Mouse (Mus musculus) liver, adult (tissue): ENCODE measurements around the gene Eng.

Experiments used
- GATA4 ChIP-seq: IDR thresholded peaks from 2 replicates; pipeline ENCODE4 v1.6.1; 2014; ENCODE audit warnings: mild to moderate bottlenecking, low read length; ENCODE audit not compliant: insufficient replicate concordance

Gene Eng

DNA sequence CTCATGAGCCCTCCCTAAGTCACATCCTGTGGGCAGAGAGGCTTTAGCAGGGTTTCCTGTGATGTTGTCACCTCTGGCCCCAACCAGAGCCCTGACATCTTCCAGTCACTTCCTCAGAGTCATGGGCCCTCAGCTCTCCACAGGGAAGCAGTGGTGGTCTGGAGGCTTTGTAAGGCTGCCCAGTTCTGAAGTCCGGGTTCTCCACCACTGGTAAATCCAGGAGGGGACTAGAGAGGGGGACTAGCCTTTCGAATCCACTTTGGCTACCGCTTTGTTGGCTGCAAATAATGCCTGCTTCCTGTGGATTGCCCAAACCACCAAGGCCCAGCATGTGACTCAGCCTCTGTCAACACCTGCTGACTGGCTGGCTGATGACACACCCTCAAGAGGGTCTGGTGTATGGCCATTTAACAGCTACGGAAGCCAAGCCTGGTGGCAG is 68.6 kb downstream of the Eng start:
- TF ChIP-seq GATA4: no peak; the same call in 1 of the 2 replicates

DNA sequence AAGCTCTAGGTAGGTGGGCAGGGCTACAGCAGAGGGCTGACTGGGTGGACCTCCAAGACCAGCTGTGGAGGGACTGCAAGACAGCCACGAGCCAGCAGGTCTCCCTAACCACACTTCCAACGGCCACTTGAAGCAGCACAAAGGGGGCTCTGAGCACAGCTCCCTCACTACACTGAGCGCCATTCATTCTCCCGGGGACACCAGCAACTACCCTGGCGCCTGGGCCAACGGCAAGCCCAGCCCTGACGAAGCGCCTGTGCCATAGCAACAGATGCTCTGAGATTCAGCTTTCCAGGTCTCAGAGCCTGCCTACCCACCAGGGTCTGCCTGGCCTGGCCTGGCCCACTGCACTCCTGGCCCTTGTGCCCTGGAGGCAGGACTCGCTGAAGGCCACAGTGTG is 72.4 kb downstream of the Eng start:
- no peak for TF ChIP-seq GATA4

DNA sequence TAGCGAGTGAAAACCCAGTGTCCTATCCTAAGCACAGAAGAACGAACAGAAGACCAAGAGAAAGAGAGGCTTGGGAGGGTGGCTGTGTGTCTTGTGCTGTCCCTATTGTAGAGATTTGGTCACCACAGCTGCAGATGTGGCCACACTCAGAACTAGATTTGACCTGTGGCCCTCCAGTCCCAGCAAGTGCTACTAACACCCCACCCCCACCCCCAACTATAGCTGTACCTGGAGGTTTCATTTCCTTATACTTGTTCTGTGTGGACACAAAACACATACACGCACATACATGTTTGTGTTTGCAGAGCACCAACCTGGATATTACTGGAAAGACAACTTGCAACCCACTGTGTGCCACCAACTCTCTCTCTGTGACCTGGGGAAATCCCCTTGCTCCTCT is 73.7 kb downstream of the Eng start:
- TF ChIP-seq GATA4: no peak

DNA sequence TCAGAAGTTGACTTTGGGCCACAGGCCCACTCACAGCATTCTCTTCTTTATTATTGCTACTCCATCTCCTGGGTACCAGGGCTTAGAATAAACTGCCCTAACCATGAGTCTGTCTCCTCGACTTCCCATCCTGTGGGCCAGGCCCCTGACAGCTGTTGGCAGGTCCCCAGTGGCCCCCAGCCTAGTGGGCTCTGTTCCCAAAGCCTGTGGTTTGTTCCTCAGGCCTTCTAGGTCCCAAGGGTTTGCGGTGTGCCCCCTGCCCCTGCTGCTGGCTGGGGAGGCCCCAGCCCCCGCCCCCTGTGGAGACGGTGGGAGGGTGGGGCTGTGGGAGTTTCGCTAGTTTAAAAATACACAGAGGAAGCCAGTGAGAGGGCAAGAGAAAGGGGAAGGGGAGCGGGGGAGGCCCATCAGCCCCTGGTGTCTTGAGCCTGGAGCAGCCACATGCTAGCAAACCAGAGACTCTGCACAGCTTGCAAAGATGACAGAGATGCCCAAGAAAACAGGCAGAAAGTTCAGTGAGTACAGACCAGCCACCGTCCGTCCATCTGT is 74.4 kb downstream of the Eng start, which contains the start of gene Sh2d3c:
Sh2d3c (plus strand) TSS at position 375 of the 549 bp plus-strand sequence.
- no peak for TF ChIP-seq GATA4

- no peak for TF ChIP-seq GATA4
These were observed 75.7 kb downstream of the Eng start for GRCm38 (mm10) chr2:32722046-32722445.

DNA sequence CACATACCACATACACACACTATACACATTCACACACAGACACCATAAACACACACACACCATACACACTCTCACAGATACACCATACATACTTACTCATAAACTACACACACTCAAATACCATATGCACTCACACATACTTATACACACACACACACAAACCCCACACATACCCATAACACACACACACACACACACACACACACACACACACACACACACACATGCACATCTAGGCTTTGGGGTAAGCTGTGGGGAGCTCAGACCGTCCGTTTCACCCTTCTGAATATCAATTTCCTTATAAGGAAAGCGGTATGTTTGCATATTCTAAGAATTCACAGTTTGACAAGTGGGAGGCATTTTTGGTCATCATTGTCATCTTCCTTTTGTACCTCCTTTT is 76.2 kb downstream of the Eng start:
- no peak for TF ChIP-seq GATA4

- TF ChIP-seq GATA4: no peak
These were observed 77.8 kb downstream of the Eng start for GRCm38 (mm10) chr2:32724149-32724548.

DNA sequence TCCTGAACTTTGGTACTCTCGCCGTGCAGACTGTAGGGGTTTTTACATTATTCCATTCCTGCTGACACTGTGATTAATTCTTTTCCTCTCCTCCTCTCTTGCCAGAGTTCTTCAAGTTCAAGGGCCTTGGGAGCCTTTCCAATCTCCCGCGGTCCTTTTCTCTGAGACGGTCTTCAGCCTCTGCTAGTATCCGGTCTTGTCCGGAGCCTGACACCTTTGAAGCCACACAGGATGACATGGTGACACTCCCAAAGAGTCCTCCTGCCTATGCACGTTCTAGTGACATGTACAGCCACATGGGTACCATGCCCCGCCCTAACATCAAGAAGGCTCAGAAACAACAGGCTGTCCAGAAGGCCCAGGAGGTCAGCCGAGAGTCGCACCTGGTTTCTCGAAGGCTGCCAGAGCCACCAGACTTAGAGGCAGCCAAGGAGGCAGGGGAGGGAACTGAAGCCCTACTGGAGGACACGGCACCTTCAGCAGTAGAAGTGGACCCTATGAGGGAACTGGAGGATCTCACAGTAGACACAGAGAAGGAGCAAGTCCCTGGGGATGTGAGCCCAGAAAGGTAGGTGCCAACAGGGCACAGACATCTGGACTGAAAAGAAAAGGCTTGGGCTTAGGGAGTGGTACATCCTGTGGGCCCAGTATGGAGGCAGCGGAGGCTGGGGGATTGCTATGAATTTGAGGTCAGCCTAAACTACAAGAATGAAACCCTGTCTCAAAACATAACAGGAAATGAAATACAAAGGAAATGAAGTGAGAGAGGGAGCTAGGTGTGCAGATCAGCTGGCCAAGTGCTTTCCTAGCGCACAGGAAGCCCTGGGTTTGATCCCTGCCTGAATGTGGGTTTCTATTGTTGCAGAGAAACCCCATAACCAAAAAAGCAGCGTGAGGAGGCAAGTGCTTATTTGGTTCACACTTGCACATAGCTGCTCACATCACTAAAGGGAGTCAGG is 78.7 kb downstream of the Eng start:
- TF ChIP-seq GATA4: no peak

DNA sequence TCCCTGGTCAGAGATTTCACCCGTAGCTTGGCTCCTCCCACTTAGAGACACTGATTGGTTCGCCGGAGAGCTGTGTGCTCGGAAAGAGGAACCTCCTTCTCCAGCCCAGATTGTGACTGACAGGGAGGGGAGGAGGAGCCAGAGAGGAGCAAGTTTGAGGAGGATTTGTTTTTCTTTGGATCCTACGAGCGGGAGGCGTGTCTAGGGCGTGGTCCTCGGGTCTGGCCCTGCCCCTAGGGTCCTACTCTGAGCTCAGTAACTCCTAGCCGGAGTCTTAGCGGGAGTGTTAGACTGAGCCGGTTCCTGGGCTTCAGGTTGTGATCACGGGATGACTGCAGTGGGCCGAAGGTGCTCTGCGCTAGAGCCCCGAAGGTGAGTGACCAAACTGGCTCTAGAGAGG is 81.0 kb downstream of the Eng start:
- TF ChIP-seq GATA4: no peak

DNA sequence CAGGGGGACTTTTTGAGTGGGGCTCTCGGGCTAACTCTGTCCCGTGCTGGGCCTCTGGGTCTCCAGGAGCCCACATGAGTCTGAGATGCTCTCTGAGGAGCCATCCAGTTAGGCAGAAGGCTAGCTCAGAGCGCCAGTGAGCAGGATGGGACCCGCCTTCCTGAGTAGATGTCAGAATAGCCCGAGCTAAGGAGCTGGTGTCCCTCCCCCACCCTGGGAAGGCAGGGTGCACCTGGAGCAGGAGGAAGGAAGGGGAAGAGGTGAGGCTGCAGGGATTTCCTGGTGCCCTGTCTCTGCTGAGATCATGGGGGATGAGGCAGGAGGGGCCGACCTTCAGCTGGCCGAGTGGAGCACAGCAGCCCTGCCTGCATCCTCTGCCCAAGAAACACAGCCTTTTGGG is 82.1 kb downstream of the Eng start:
- peak; percentile 45; the same call in 1 of the 2 replicates for TF ChIP-seq GATA4

- TF ChIP-seq GATA4: no peak
These were observed 83.2 kb downstream of the Eng start for GRCm38 (mm10) chr2:32729547-32729946.

DNA sequence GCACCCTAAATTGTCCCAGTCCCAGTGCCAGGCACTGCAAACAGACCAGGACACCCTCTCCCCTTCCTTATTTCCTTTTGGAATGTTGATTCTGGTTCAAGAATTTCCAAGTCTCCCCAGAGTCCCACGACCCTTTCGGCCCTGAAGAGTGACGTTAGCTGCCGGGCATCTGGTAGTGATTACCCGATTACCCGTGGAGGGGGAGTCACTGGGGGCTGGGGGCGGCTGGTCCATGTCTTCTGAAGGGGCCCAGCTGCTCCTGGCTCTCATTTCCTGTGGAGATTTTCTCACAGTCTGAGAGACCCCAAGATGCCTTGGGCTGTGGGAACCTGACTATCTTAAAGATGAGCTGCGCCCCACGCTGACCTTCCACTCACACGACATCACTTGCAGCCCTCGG is 84.5 kb downstream of the Eng start:
- TF ChIP-seq GATA4: no peak

DNA sequence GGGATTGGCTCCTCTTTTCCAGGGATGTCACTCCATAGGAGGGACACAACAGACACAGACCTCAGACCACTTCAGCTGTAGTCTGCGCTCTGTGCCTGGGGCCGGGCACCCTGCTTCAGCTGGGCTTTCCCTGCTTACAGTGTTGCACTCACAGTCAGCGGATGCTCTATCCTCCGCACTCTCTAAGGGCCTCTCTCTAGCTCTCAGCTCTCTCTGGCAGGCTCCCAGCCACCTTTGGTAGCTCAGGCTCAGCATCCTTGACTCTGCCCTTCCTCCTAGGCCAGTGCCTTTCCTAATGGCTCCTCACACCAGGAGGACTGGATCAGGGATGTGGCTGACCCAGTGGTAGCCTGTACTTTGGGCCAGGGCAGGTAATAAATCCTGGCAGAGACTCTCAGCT is 85.5 kb downstream of the Eng start:
- no peak for TF ChIP-seq GATA4
